Mouse (Mus musculus) erythroblast, embryonic 14.5 days (primary cell): Measurements from ENCODE around the gene Cd160.

Experiments
- GATA1 ChIP-seq: IDR thresholded peaks from 2 replicates; pipeline ENCODE4 v1.6.1; 2012; ENCODE audit warnings: low read length, inconsistent platforms, mixed read lengths
- TAL1 ChIP-seq: IDR thresholded peaks from 3 replicates; pipeline ENCODE4 v1.6.1; 2012; ENCODE audit warnings: low read length, inconsistent platforms, mixed read lengths

GRCm38 (mm10) chr3:96808136-96808535 is 21.0 kb downstream of the Cd160 start:
- TF ChIP-seq GATA1 (no peak), TAL1 (no peak)
